Mouse (Mus musculus) kidney, adult 18-20 months (tissue): Measurements from ENCODE around the gene Olfml3.

Experiments used
- DNase-seq: peaks from one replicate; pipeline ENCODE4 v3.0.0; 2021

The Olfml3 gene

DNA sequence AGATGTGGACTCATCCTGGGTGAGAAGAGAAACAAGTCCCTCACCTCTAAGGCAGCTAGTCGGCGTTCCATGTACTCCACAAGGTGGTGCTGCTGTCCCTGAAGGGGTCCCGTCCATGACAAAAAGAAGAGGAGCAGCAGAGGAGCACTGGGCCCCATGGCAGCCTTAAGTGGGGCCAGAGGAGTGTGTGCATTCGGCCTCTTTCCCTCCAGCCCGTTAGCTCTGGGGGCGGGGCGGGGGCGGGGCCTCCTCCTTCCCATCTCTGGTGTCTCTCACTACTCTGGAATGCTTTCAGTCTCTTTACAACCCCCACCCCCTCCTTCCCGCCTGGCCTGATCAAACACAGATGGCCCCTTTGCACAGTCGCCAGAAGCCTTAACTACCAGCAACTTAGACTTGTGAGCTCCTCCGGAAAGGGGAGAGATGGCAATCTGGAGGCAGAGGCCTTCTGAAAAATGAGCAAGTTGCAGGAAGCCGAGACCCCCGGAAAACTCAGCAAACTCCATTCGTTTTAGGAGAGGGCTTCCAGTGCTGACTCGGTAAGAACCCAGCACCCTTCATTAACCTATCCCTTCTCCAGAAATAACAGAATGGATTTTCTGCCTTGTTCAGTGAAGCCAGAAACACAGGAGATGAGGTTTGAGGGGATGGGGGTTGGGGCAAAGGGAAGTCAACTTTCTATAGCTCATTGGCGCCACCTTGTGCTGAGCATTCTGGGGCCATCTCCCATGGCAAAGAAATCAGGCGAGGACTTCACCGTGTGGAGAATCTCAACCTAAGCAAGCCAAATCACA is at the start of gene Olfml3:
Olfml3 (minus strand) TSS at position 224 of the 794 bp plus-strand sequence.
- peak; percentile 85 for DNase-seq

- DNase-seq = no peak
These were observed 49.4 kb upstream of the Olfml3 start for GRCm38 (mm10) chr3:103787225-103787624.

DNA sequence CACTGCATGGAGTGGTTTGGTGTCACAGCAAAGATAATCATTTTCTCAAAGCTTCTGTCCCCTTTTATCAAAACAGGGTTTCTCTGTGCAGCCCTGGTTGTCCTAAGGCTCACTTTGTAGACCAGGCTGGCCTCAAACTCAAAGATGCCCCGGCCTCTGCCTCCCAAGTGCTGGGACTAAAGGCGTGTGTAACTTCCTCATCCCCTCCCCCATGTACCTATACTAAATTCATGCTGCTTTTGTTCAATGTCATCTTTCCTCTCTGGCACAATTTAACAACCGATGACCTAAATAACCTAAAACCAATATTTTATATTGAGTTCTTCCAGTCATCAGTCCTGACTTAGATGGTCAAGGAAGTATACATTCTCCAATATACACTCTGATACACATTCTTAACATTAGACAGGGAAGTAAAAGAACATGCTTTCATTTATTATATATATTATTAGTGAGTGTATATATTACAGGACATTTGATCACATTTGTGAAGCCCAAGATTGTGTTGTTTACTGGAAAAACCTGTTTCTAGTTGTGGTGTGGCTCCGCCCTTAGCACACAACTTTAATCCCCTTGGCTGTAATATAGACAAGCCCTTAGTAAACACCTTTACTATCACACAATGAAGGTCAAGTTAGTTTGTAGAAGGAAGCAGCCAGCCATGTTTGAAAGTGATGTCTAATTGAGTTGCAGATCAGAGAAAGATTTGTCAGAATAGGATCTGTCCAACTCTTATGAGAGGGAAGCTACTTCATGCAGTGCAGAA is 45.2 kb upstream of the Olfml3 start:
- no peak for DNase-seq

- DNase-seq = no peak
These were observed 43.0 kb upstream of the Olfml3 start for GRCm38 (mm10) chr3:103780777-103781176.

- no peak for DNase-seq
These were observed 42.5 kb upstream of the Olfml3 start for GRCm38 (mm10) chr3:103780271-103780670.

DNA sequence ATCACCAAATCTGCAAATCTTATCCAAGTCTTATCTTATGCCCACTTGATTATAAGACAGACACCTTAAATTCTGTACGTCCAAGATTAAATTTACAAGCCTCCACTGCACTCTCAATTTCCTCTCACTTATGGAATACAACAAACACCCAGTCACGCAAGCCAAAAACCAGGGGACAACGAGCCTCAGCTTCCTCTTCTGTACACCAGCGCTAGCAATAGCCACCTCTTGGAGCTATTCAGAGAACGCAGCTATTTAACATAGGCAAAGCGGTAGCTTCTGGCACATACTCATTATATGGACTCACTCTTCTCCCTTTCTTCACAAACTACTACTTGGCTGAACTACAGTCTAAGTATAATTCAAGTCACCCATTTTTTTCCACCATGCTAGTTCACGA is 41.4 kb upstream of the Olfml3 start:
- DNase-seq = no peak

DNA sequence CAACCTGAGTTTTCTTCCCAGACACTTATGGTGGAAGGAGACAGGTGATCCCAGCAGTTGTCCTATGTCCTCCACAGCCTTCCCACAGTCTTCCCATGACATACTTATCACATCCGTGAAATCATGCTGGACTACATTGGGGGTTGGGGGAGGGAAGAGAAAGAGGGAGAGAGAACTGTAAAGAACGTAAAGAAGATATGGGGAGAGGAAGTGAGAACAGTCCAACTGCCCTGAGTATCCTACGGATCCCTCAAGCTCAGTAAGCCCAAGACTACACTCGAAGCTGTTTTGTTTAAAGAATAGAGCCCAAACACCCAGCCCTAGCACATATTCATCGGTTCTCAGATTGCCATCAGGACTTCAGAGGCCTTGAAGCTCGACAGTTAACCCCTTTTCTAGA is 40.9 kb upstream of the Olfml3 start:
- DNase-seq = no peak

DNA sequence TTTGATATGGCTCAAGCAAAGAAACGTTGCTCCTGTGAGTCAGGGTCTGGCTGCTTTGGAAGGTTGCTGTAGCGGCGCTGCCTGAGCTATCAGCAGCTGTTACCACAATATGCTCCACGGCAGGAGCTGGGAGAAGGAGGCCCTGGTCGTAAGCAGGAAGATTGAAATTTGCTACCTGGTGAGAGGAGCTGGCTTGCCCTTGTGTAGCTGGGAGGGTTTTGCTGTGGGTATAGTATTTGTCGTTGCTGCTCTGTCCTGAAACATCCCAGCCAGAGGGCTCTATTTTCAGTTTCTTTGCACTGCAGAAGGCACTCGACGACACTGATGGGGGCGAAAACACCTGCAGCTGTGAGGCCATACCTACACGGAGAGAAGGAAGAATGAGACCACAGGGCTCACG is 40.1 kb upstream of the Olfml3 start:
- DNase-seq = no peak

- DNase-seq = no peak
These were observed 36.2 kb upstream of the Olfml3 start for GRCm38 (mm10) chr3:103774009-103774408.

GRCm38 (mm10) chr3:103773508-103773907 is 35.7 kb upstream of the Olfml3 start:
- DNase-seq = no peak

DNA sequence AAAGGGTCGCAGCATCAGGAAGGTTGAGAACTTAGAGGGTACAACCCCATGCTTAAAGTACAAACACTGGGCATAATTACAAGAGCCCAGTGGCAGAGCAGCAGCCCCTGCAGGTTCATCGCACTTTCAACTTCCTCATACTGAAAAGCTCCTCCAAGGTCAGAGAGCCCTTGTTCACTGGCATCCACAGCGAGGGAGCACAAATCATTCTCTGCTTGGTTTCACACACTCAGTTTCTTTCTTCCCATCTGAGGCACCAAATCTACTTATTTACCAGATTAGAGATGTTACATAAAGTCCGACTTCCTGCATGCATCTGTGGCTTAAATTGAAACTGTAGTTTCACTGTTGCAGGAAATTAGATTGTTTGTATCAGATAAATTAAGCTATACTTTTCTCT is 35.0 kb upstream of the Olfml3 start:
- peak; percentile 39 for DNase-seq

DNA sequence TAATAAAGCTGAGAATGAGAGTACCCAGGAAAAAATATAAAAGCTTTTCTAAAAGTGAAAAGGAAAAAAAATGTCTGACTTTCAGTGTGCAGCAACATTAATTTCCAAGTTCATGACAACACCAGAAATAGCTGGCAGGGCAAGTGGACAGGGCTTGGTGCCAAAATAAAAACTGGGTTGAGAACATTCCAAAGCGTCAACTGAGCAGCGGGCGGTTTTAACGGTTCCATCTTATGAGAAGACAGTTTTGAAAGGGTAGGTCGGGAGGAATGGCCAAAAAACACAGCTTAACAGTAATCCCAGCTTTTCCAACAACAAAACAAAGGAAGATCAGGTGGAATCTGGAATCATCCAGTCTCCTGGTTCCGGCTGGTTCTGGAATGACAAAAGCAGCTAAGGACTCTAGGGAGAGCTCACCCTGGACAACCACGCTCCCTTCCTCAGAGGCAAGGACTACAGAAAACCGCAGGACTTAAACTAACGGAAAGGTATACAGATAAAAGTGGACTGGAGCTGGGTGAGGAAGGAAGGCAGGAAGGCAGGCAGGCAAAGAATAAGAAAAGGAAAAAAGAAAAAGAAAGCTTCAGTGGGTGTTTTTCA is 33.8 kb upstream of the Olfml3 start:
- peak; percentile 85 for DNase-seq

DNA sequence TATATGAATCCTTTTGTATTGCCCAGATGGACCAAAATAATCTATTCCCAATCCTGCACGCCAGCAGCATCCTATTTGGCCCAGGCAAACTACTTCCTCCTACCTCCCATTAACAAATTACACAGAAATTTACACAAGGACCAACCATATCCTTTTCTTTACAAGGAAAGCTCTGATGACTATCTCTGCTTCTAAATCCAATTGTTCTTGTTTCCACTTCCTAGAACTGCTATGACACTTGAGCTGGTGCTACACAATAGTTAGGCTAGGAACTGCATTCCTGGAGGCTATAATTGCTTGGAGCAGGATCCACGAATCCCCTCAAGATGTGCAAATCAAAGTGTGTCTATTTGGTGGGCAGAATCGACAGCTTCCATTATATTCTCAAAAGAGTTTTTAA is 29.0 kb upstream of the Olfml3 start:
- DNase-seq = no peak

- no peak for DNase-seq
These were observed 21.6 kb upstream of the Olfml3 start for GRCm38 (mm10) chr3:103759261-103759970.

DNA sequence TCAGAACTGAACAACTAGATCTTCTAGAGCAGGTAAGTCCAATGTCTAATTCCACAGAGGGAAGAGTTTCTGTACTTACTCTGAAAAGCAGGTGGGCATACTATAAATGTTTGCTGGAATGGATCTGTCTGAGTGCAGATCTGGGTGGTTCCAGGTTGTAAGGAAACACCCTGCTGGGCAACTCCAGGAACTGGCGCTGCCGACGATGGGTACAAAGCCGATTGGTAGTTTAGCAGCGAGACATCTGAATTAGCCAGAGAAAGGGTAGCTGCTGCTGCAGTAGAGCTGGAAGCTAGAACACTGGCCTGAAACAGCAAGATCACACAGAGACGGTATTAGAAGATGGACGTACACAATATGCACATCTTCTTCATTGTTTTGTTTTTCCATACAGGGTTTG is 20.7 kb upstream of the Olfml3 start:
- DNase-seq = no peak

DNA sequence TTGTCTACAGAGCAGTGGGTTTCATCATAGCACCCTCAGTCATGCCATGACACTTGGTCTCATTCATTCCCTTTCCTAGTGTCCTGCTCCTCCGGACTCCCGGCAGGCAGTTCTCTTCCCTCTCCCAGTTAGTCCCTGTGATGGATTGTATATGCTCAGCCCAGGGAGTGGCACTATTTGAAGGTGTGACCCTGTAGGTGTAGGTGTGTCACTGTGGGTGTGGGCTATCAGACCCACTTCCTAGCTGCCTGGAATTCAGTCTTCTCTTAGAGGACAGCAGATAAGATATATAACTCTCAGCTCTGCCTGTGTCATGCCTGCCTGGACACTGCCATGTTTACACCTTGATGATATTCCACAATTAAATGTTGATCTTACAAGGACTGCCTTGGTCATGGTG is 19.1 kb upstream of the Olfml3 start:
- no peak for DNase-seq

DNA sequence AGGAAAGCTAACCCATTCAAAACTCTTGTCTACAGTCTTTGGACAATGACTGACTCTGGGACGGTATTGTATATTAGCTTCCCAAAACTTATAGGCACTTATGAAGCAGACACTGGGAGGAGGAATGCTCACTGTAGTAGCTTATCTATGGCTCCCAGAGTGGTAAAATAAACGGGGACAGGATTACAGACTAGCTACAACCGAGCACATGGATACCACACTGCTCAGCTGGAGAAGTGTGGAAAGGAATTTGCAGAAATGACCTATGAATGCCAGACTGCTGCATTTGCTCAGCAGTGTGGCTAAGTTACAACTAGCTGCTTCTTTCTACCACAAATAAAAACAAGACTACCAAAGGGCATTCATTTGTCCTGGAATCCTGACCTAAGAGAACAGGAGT is 17.6 kb upstream of the Olfml3 start:
- no peak for DNase-seq

DNA sequence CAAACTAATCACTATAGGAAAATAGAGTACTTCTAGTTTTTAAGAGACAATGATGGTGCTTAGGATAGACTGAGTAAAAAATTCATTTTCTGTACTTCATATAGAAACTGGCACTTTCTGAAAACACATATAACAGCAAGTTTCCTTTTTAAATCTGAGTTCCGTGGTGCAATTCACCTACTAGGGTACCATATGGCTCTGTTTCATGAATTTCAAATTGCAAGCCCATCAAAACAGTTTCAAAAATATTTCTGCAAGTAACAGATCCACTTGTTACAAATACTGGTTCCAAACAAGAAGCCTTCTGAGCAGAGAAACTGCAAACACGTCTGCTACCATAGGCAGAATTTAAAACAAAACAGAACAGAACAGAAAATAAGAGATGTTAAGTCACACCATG is 13.8 kb upstream of the Olfml3 start:
- no peak for DNase-seq

DNA sequence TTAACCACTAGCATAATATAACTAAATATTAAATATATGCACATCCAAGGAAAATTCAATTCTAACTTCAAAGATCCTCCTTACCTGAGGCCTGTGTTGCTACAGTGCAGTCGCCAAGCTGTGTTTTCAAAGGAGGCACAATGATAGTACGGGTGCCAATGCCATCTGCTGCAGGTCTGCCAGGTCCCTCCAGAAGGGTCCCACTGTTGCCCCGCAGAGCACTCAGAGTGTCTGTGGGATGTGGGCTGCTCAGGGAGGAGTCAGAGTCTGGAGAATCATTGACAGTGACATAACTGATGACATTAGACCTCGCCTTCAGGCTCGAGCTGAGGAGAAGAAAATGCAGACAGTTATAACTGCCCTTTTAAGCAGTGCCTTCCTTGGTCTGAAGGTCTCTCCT is 8.9 kb upstream of the Olfml3 start:
- DNase-seq = no peak

- no peak for DNase-seq
These were observed 7.4 kb upstream of the Olfml3 start for GRCm38 (mm10) chr3:103745001-103745770.

- no peak for DNase-seq
These were observed 5.4 kb upstream of the Olfml3 start for GRCm38 (mm10) chr3:103743208-103743607.

DNA sequence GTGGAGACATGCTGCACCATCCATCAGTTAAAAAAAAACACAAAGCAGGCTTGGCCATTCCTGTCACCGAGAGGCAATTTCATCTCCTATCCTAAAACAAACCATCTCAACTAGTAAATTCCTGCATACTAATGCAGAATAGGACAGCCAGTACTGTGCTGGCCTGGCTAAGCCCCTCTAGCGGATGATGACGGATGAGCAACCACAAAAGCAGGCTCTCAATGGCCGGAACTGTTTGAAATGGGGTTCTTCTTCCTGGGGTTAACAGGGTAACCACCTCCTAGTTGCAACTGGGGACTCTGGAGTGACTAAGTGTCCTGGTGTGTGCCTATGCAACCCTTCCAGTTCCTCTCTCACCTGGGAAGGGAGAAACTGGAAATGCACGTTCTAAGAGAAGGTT is 2.5 kb upstream of the Olfml3 start:
- no peak for DNase-seq

DNA sequence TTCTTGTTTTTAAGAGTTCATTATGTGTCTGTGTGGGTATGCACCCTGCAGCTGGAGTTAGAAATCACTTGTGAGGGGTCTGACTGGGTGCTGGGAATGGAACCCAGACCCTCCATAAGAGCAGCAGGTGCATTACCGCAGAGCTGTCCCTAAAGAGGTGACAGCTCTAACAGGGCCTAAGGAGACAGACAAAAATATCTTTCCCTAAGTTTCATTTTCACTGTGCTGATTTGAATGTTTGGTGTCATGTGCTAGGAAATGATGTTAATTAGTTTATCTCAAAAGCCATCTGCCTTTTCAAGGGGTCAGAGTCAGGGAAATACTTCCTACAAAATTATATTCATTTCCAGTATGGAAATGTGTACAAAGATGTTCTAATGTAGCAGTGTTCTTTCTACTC is 1.5 kb upstream of the Olfml3 start, which contains the start of gene Gm10964:
Gm10964 (plus strand) TSS at position 38 of the 400 bp plus-strand sequence.
- DNase-seq = no peak
